In the genomic region with DNA sequence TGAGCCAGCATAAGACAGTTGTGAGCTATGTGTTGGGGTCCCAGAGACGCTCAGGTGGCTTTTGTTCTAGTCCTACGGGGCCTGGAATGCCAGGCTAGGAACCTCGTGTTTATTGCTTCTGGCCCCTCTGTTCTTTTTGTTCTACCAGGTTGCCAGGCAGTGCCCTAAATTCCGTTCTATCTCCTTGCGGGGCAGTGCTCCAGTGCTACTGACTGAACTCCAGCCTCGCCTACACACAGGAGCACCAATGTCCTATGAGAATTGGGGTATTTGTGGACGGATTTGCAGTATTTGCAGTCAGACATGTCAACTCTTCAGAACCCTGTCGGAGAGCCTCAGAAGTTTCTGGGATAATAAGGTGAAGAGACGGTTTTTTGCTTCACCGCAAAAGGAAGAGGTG, we compare ENCODE assay signal across 25 mouse cellular contexts. TPM values are rescaled to one million over a fixed set of nuclear protein-coding genes. Genes with fewer than 3 reads are reported as not detected.
"Had no signal": no experiment of that assay in that cellular context is flagged by ENCODE, and none has a peak within 500 bp of the region (broad histone marks: within the 10 kb centered on the region; RNA-seq: fewer than 3 reads in every experiment).

A gene (plus strand): TSS at position 205 of the 400 bp plus-strand sequence.

- H3K4me2 ChIP-seq: neural tube, embryonic 12.5 days; neural tube, embryonic 13.5 days; neural tube, embryonic 15.5 days; stomach, embryonic 15.5 days had no signal

- H3K27me3 ChIP-seq: neural tube, embryonic 12.5 days; neural tube, embryonic 13.5 days; neural tube, embryonic 15.5 days; stomach, embryonic 15.5 days had no signal

- H3K9me3 ChIP-seq: neural tube, embryonic 12.5 days; neural tube, embryonic 13.5 days; neural tube, embryonic 15.5 days; stomach, embryonic 15.5 days had no signal

- DNase-seq: retina, postnatal 1 day; right cerebral cortex, adult 18-20 months; right cerebral cortex, postnatal 14 days; right cerebral cortex, postnatal 25 days; right cerebral cortex, postnatal 4 days; spleen, adult 18-20 months; thymus, adult 18-20 months; thymus, adult 2 months; thymus, postnatal 14 days; thymus, postnatal 25 days; thymus, postnatal 36 days; thymus, postnatal 4 days had no signal

- H3K9ac ChIP-seq: neural tube, embryonic 12.5 days; neural tube, embryonic 13.5 days; neural tube, embryonic 15.5 days; stomach, embryonic 15.5 days had no signal

- H3K27ac ChIP-seq: neural tube, embryonic 12.5 days; neural tube, embryonic 13.5 days; neural tube, embryonic 15.5 days; stomach, embryonic 15.5 days; stomach, postnatal 0 days had no signal

- H3K4me3 ChIP-seq: neural tube, embryonic 12.5 days; neural tube, embryonic 13.5 days; neural tube, embryonic 15.5 days; stomach, embryonic 15.5 days had no signal

- H3K36me3 ChIP-seq: neural tube, embryonic 12.5 days; neural tube, embryonic 13.5 days; neural tube, embryonic 15.5 days; stomach, embryonic 15.5 days had no signal

- H3K4me1 ChIP-seq: neural tube, embryonic 12.5 days; neural tube, embryonic 13.5 days; neural tube, embryonic 15.5 days; stomach, embryonic 15.5 days had no signal

RNA-seq across cellular contexts. Expression of the gene that starts here (rescaled TPM):
- polyA plus RNA-seq: neural tube, embryonic 11.5 days; neural tube, embryonic 12.5 days; neural tube, embryonic 13.5 days; neural tube, embryonic 14.5 days; neural tube, embryonic 15.5 days; small intestine, adult 2 months; spleen, adult 2 months; stomach, embryonic 14.5 days; stomach, embryonic 15.5 days; stomach, embryonic 16.5 days; stomach, postnatal 0 days; thymus, adult 2 months; thymus, postnatal 0 days; urinary bladder, adult 2 months had no signal
